Mouse (Mus musculus): ENCODE data around the gene Wwc1.

Gene Wwc1

GRCm38 (mm10) chr11:35932121-35932885 is 48.0 kb downstream of the Wwc1 start:
- DNase-seq: no peak

DNA sequence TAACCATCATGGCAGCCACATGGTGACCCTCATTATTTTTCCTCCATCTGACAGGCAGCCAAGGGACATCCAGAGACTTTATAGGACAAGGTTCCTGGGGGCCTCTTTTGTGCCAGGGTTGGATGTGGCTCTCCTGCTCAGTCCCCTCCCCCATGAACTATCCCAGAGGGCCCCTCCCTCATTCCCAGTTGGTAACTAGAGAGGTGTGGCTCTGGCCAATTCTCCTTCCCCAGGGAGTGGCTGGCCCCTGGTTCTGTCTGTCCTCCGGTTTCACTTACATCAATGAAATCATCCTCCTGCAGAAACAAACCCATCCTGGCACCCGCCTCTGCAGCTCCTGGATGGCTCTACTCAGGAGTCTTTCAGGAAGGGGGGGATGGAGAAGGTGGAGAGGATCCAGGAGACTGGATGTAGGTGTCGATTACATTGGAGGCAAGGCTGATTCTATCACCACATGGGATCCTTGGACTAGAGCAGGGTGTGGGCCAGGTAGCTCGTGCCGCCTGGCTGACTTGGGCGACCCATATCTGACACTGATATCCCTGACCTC is 49.7 kb downstream of the Wwc1 start:
- no peak for DNase-seq

GRCm38 (mm10) chr11:35928453-35928852 is 51.9 kb downstream of the Wwc1 start:
- no peak for DNase-seq

- no peak for DNase-seq
Observed at GRCm38 (mm10) chr11:35927309-35927708, 53.0 kb downstream of the Wwc1 start.

GRCm38 (mm10) chr11:35925592-35925991 is 54.7 kb downstream of the Wwc1 start:
- no peak for DNase-seq

DNA sequence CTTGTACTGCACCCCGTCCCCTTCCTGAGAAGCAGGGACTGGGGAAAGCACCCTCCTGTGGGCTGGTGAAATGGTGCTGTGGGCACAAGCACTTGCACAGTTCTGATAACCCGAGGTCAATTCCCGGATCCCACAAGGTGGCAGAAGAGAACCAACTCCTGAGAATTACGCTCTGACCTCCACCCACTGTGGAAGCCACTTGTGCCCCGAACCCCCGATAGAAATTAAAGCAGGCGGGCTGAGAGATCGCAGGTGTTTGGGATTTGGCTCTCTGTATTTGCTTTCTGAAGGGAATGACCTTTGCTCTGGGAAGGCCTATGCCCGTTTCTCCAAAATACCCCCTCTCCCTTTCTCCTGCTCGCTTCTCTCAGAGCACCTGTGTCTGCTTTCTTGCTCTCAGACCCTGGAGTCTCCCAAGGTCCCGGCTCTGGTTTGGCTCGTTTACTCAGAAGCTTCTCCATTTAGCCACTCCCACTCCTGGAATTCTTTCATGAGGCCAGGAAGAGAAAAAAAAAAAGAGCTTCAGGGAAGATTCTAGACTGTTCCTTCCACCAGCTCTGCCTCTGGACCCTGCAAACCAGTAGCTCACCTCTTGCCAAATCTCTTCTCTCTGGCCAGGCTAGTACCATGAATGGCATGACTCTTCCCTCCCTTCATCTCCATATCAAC is 58.0 kb downstream of the Wwc1 start:
- DNase-seq: no peak

DNA sequence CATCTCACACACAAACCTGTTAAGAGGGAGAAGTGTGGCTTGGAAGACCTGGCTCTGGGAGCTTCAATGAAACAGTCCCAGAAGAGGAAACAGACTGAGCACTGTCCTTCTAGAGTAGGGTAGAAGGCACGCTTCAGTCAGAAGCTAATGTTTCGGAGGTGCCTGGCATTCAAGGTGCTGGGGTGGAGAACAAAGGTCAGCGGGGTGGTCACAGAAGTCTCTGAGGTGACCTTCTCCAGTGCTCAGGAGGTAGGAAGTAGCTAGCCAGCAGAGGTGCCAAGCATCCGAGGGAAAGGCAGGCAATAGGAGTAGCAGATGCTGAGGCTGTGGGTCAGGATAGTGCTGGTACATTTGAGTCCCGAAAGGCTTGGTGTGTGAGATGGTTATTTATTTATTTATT is 59.6 kb downstream of the Wwc1 start:
- DNase-seq: no peak

DNA sequence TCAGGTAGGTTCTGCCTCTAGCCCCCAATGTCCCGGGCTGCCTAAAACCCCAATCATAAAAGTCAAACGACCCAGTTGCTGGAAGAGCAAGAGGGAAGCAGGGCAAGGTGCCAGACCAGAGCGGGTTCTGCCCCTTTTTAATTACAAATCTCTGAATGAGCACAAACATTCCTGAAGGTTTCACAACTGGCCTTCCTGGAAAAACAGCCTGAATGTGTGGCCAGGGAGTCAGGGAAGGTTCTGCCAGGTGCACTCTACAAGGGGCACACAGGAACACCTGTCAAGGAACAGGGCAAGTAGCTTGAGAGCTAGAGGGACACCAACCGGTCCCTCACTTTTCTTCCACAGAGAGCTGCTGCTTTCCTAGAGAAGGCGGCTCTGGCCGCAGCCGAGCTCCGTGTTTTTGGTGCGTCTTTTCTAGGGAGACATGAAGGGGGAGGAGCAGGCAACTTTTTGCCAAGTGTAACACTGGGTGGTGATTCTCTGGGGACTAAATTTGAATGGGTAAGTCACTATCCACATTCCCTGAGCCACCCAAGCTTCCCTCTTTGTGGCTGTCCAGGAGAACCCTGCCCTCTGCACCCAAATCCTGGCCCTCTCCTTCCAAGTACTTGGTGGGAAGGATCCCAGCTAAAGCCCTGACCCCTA is 60.3 kb downstream of the Wwc1 start:
- DNase-seq: no peak

- DNase-seq: no peak
Observed at GRCm38 (mm10) chr11:35919383-35919782, 60.9 kb downstream of the Wwc1 start.

- DNase-seq: no peak
Observed at GRCm38 (mm10) chr11:35916466-35917185, 63.7 kb downstream of the Wwc1 start.

DNA sequence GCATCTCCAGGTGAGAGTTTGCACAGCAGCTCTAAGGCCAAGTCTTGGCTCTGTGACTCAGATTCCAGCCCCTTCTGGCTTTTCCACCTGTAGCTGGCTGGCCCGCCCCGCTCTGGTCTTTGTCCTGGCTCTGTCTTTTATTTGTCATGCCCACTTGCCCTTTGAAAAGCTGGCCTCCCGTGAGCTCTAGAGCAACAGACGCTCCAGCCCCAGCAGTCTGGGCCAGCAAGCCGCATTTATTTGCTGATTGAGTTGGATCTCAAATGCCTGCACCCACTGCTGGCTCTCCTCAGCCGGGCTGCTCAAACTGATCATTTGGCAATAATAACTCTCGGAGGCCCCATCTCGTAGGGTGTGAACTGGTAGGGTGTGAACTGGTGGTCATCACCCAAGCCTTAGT is 64.8 kb downstream of the Wwc1 start:
- no peak for DNase-seq

DNA sequence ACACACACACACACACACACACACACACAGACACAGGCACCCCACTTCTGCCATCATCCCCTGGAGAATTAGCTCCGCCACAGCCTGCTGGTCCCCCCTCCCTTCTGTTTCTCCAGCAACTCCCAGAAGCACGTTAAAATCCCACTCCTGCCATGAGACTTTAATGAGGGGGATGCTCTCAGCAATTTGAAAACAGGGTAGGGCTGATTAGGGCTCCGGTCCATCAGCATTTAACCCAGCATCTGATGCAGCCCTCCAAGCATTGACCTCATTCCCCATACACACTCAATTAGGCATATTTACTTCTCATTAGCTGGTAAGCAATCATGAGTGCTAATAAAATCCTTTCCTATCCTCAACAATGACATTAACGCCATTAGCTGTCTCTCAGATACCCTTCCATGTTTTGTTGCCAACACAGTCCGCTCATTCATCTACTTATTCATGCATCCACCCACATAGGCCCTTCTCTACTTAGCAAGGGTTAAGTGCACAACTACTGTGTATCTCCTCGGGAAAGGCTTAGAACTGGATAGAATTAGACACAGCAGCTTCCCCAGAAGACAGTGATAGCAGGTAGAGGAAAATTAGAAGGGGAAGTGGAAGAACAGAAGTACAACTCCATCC is 66.8 kb downstream of the Wwc1 start:
- no peak for DNase-seq

- no peak for DNase-seq
Observed at GRCm38 (mm10) chr11:35904955-35905550, 75.3 kb downstream of the Wwc1 start.

DNA sequence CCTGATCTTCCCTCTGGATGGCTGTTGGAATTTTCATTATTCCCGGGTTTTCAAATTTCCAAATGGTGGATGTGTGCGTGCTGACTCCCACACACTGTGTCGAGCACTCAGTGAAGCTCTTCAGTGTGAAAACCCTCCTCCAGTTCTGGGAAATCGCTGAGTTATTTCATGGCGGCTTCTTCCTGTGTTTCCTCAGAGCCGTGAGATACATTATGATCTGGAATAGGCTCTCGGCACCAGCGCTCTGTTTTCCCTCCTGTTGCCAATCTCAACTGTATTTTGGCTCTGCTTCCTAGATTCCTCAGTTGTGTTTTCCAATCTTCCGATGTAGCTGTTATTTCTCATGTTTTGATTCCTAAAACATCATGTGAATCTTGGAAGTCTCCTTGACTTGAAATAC is 77.2 kb downstream of the Wwc1 start:
- DNase-seq: no peak

- no peak for DNase-seq
Observed at GRCm38 (mm10) chr11:35899946-35900345, 80.4 kb downstream of the Wwc1 start.

DNA sequence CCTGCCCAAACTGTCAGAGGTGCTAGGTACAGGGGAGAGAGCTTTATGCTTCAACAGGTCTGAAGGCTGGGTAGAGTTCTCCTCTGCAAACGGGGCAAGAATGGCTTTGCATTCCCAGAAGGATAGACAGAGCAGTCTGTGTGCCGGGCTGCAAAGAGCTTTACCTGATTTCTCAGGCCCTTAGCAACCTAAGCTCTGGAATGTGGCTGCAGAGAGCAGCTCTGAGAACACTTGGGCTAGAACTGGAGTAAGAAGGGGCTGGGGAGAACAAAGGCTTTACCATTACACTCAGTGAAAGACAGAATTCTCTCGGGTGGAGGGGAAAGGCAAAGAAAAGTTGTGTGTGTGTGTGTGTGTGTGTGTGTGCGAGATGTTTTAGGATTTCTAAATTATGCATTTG is 86.9 kb downstream of the Wwc1 start:
- DNase-seq: no peak

GRCm38 (mm10) chr11:35893018-35893421 is 87.3 kb downstream of the Wwc1 start:
- no peak for DNase-seq

- DNase-seq: no peak
Observed at GRCm38 (mm10) chr11:35892293-35892692, 88.0 kb downstream of the Wwc1 start.

DNA sequence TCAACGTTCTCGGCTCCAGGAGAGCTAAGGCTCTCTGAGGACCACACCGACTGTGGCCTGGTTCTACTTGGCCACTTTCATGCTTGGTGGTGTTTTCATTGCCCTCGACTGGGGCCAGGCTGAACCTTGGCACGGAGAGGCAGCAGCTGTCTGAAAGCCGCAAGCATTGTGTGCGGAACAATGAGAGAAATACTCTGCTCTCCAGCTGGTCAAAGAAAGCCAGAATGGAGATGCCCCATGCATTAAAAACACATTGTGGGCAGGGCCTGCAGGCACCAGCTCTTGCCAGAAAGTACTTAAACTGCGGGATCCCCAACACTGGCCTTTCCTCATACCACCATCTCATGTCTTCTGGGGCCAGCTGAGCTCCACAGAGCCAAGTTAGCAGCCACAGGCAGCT is 91.5 kb downstream of the Wwc1 start:
- DNase-seq: no peak

- DNase-seq: no peak
Observed at GRCm38 (mm10) chr11:35882777-35883176, 97.5 kb downstream of the Wwc1 start.

DNA sequence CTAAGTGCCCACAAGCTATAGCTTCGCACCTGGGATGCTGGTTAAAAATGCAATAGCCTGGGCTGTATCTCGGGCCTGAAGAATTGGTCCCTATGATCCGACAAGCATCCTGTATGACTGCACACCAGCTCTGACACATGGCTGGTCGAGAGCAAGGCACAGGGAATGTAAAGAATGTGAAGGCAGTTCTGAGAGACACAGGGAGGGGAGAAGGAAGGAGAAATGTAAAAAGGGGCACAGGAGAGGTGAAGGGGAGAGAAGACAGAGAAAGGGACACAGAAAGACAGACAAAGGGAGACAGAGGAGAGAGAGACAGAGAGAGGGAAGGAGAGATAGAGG is 101.8 kb downstream of the Wwc1 start:
- no peak for DNase-seq

Measured in cerebellum, adult 11-12 months (tissue).